Mouse (Mus musculus) liver, embryonic 13.5 days (tissue): ENCODE results near the gene Cd59b. TPM values are rescaled to one million over a fixed set of nuclear protein-coding genes. Genes with fewer than 3 reads are reported as not detected.

Source experiments
- ATAC-seq: fragments of 200-750 bp; cut with Nextera tagmentation; 2 replicates; pipeline ENCODE4 v1.8.0; 2017; ENCODE audit warnings: low read depth, mild to moderate bottlenecking, moderate number of reproducible peaks, moderate library complexity
- DNase-seq: peaks from one replicate; pipeline ENCODE4 v3.0.0; 2022
- H3K27ac ChIP-seq: fragments of 300-500 bp; sonication (generic); 2 replicates; pipeline ENCODE4 v1.5.1; 2015; ENCODE audit warnings: moderate library complexity, mild to moderate bottlenecking, inconsistent platforms
- H3K27me3 ChIP-seq: fragments of 300-500 bp; sonication (generic); 2 replicates; pipeline ENCODE4 v1.6.1; 2015; ENCODE audit warnings: mild to moderate bottlenecking, inconsistent platforms
- H3K36me3 ChIP-seq: fragments of 300-500 bp; sonication (generic); 2 replicates; pipeline ENCODE4 v1.6.1; 2015; ENCODE audit warnings: mild to moderate bottlenecking, inconsistent platforms
- H3K4me1 ChIP-seq: fragments of 300-500 bp; sonication (generic); replicated peaks from 2 replicates; pipeline ENCODE4 v1.6.1; 2015; ENCODE audit warnings: inconsistent platforms
- H3K4me2 ChIP-seq: fragments of 300-500 bp; sonication (generic); 2 replicates; pipeline ENCODE4 v1.6.1; 2015; ENCODE audit warnings: inconsistent platforms, mild to moderate bottlenecking, moderate library complexity
- H3K4me3 ChIP-seq: fragments of 300-500 bp; sonication (generic); replicated peaks from 2 replicates; pipeline ENCODE4 v1.5.1; 2015; ENCODE audit warnings: mild to moderate bottlenecking, inconsistent platforms
- H3K9ac ChIP-seq: fragments of 300-500 bp; sonication (generic); 2 replicates; pipeline ENCODE4 v1.6.1; 2015; ENCODE audit warnings: mild to moderate bottlenecking, inconsistent platforms
- H3K9me3 ChIP-seq: fragments of 300-500 bp; sonication (generic); replicated peaks from 2 replicates; pipeline ENCODE4 v1.6.1; 2016; ENCODE audit warnings: inconsistent platforms
- WGBS: fragments of 180-500 bp; shearing (Covaris S2); methylation state at CpG from one replicate; pipeline ENCODE4 v1.1.7; 2015; ENCODE audit not compliant: insufficient replicate concordance; 5-methylcytosine and 5-hydroxymethylcytosine counted together
- polyA plus RNA-seq: library from polyadenylated mRNA; unstranded; fragments of >200 nt; fragmentation: Nextera tagmentation; extraction: Ambion mirVana; gene quantifications from 2 replicates; pipeline ENCODE4 v1.2.1, GENCODE M21; 2015

Gene Cd59b
- polyA plus RNA-seq, 1 experiment from 2014 or later, result 13.1 TPM

DNA sequence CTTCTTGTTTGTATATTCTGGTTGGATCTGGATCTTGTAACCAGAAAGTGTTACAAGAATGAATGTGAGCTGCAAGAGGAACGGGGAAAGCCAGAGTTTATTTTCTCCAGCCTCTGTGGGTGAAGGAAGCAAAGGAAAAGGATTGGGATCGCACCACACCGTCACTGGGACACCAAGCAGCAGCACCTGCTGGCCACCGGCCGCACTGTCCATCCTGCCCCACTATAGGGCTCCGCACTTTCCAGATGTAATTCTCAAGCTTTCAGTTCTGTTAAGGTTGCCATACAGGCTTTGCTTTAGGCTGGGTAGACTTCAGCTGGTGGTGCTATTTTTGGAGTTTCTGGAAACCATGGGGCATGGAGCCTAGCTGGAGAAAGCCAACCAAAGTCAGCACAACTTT, 50.7 kb downstream of the Cd59b start:
- Histone ChIP-seq H3K9ac (peak overlapping the region; percentile 75), H3K4me2 (no peak overlapping the region), H3K36me3 (peaks cover 14% of the 10 kb centered on the region), H3K4me3 (no peak overlapping the region), H3K27me3 (peaks cover 7% of the 10 kb centered on the region), H3K4me1 (peaks cover 73% of the 10 kb centered on the region), H3K27ac (peak overlapping the region; percentile 100), H3K9me3 (no peaks in the 10 kb centered on the region)
- WGBS, result 83% methylated on average over 6 of the region's 6 CpGs
- ATAC-seq (no peak), DNase-seq (no peak)

DNA sequence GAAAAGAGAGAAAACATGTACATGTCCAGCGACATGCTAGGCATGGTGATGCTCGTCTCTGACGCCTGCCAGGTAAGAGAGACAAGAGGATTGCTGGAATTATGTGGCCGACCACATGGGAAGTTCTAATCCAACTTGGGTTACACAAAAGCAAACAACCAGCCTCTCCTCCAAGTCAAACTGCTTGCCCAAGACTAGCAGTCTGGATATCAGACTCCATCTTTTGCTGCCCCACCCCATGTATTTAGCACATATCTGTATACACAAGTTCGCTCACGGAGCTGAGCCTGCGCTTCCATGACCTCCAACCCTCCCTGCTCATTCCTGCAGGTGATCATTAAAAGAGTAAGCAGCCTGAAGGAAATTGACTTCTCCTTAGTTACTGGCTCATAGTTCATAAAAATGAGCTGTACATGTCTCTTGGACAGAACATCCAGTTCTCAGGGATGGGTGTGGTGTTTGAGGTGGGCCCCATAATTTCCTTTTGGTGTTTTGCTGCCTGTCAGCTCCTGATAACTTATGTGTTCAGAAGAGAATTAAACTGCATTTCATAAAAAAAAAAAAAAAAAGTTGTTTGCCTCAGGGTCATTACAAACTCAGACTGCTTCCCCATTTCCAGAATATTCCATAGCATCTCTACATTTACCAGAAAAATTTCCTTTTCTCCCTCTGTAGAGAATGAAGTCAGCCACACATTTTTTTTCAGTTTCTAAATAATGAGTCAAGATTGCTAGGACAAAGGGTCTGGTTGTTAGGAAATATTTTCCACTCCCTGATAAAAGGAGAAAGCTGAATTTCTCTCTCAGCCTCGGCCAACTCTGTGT, 52.2 kb downstream of the Cd59b start:
- Histone ChIP-seq H3K4me1 (peaks cover 69% of the 10 kb centered on the region), H3K4me2 (peak overlapping the region; percentile 98), H3K27ac (peak overlapping the region; percentile 100), H3K9me3 (no peaks in the 10 kb centered on the region), H3K27me3 (peaks cover 20% of the 10 kb centered on the region), H3K4me3 (peak overlapping the region; percentile 88), H3K9ac (peak overlapping the region; percentile 75), H3K36me3 (peaks cover 12% of the 10 kb centered on the region)
- DNase-seq (peak; percentile 78), ATAC-seq (peak; percentile 71)
- WGBS, result 29% methylated on average over 8 of the region's 8 CpGs

DNA sequence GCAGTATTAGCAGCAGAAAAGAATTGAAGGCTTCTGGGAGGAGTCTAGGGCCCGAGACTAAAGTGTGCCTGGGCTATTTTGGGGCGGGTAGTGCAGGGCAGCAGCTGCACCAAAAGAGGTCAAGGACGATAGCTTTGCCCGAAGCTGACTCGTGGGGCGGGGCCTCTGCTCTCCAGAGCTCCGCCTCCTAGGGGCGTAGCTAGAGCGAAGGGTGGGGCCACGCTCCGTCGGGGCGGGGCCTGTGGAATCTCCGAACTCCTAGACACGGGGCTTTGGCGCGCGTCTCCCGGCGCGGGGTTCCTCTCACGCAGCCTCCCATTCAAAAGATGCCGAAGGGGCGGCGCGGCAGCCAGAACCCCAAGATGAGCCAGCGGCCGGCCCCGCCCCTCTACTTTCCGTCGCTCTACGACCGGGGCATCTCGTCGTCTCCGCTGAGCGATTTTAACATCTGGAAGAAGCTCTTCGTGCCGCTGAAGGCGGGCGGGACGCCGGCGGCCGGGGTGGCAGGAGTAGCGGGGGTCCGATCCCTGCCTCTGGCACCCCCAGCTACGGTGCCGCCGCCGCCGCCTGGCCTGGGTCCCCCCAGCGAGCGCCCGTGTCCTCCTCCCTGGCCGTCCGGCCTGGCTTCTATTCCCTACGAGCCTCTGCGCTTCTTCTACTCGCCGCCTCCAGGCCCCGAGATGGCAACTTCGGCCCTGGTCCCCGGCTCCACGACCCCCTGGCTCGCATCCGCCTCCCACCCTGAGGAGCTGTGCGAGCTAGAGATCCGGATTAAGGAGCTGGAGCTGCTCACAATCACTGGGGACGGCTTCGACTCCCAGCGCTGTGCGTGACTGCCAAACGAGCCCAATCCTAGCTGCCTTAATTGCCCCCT, 53.1 kb downstream of the Cd59b start, which contains the start of gene A930018P22Rik:
Gene A930018P22Rik, plus strand, starts transcription at position 265 of the 874 bp plus-strand sequence.
- peak; percentile 86 for ATAC-seq
- peak within 1 kb of the TSS; percentile 88 for H3K4me3 ChIP-seq
- WGBS, result under 1% methylated on average over 74 of the region's 74 CpGs
- peaks cover 5% of the 10 kb centered on the region for H3K36me3 ChIP-seq
- H3K27me3 ChIP-seq, result peaks cover 26% of the 10 kb centered on the region
- H3K27ac ChIP-seq, result peak within 1 kb of the TSS; percentile 100
- DNase-seq, result peak; percentile 98
- peak within 1 kb of the TSS; percentile 99 for H3K9ac ChIP-seq
- peaks cover 61% of the 10 kb centered on the region for H3K4me1 ChIP-seq
- no peaks in the 10 kb centered on the region for H3K9me3 ChIP-seq
- peak within 1 kb of the TSS; percentile 98 for H3K4me2 ChIP-seq

DNA sequence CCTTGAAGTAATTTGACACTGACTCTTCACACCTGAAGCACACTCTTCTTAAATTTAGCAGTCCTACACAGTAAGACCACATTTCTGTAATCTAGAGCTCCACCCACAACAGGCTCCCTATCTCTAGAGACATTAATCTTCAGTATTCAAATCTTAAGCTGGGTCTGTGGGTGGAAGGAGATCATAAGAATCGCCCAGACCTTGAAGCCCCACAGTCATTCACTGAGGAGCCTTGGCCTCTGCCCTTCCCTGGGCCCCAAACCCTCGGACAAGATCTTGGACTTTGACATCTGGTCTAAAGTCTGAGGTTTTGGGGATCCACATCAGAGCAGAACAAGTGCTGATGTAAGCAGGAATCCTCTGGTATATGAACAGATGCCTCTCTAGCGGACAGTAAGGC, 53.9 kb downstream of the Cd59b start:
- Histone ChIP-seq H3K4me2 (peak overlapping the region; percentile 98), H3K27me3 (peaks cover 34% of the 10 kb centered on the region), H3K4me3 (peak overlapping the region; percentile 88), H3K9ac (peak overlapping the region; percentile 99), H3K4me1 (peaks cover 58% of the 10 kb centered on the region), H3K36me3 (no peaks in the 10 kb centered on the region), H3K27ac (peak overlapping the region; percentile 100), H3K9me3 (no peaks in the 10 kb centered on the region)
- ATAC-seq, result peak; percentile 43
- WGBS, result 26% methylated on average over 3 of the region's 3 CpGs
- DNase-seq, result peak; percentile 54

DNA sequence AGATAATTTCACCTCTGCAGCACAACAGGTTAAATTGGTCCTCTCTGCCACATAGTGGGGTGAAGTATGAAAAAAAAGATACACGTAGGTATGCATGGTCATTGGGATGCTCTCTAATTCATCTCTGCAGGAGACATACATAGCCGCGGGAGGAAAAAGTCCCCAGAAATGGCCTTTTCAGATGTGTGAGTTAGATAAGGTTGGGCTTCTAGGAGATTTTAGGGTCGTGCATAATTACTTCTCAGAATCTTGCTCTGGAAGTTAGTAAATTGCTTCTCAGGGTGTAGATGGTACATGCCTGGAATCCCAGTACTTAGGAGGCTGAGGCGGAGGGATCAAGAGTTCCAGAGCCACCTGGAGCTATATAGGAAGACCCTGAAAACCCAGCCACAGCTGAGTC, 54.4 kb downstream of the Cd59b start:
- H3K27ac ChIP-seq, result peak overlapping the region; percentile 100
- H3K4me2 ChIP-seq, result peak overlapping the region; percentile 98
- 40% methylated on average over 5 of the region's 5 CpGs for WGBS
- DNase-seq (no peak), ATAC-seq (no peak)
- H3K9ac ChIP-seq, result peak overlapping the region; percentile 99
- H3K27me3 ChIP-seq, result peaks cover 39% of the 10 kb centered on the region
- no peaks in the 10 kb centered on the region for H3K9me3 ChIP-seq
- no peaks in the 10 kb centered on the region for H3K36me3 ChIP-seq
- peaks cover 58% of the 10 kb centered on the region for H3K4me1 ChIP-seq
- H3K4me3 ChIP-seq, result peak overlapping the region; percentile 88; the same call in 1 of the 2 replicates

DNA sequence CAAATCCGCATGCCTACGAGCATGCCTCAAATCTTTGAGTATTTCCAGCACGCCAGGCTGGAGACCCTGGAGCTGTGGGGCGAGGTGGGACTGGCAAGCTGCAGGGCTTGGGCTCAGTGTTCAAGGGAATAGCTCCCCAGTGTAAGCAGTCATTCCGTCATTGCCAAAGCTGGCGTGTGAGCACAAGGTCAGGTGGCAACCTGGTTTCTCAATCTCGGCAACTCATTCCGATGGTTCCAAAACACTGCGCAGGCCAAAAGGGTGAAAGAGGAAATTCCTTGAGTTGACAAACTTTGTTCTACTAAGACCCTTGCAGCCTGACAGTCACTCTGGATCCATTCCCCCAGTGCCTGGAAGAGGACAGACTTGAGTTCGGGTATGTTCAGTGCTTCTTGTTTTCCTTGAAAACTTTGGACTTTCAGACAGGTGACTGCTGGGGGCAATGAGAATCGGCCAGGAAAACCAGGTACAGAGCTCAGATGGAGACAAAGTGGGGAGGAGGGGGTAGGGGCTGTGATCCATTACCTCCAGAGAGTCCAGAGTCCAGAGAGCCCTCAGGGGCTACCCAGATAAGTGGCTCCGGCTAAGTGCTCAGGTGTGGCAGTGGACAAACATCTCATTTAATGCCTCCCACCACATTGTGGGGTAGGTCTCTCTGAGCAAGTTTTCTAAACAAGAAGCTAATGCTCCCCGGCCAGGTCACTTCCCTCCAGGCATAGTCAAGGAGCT, 59.3 kb downstream of the Cd59b start:
- WGBS, result 79% methylated on average over 13 of the region's 13 CpGs
- Histone ChIP-seq H3K4me3 (no peak overlapping the region), H3K9ac (peak overlapping the region; percentile 41), H3K27ac (0 out of 2 replicates have a peak overlapping the region, but pooled peaks have one; percentile 93), H3K27me3 (peaks cover 51% of the 10 kb centered on the region), H3K9me3 (no peaks in the 10 kb centered on the region), H3K4me2 (peak overlapping the region; percentile 61), H3K36me3 (no peaks in the 10 kb centered on the region), H3K4me1 (peaks cover 50% of the 10 kb centered on the region)
- DNase-seq (no peak), ATAC-seq (no peak)

DNA sequence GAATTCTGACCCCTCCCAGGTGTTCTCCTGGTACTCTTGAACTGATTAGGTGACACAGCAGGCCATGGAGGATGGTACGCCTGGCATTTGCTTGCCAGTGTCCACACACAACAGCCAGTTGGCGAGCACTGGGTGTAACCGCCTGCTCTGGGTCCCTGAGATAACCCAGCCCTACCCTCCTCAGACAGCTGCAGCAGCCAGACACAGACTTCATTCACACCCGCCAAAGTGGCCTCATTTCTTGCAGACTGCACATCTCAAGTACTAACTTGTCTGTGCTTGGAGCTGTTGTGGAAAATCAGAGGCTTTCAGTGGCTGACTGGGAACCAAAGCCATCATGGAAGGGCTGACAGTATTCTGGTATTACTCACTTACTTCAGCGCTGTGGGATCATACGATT, 60.5 kb downstream of the Cd59b start:
- Histone ChIP-seq H3K4me2 (peak overlapping the region; percentile 61), H3K4me1 (peaks cover 45% of the 10 kb centered on the region), H3K9ac (peak overlapping the region; percentile 57), H3K4me3 (peak overlapping the region; percentile 26), H3K36me3 (no peaks in the 10 kb centered on the region), H3K27me3 (peaks cover 52% of the 10 kb centered on the region), H3K9me3 (no peaks in the 10 kb centered on the region), H3K27ac (peak overlapping the region; percentile 93)
- 35% methylated on average over 6 of the region's 6 CpGs for WGBS
- peak; percentile 71 for DNase-seq
- peak; percentile 100 for ATAC-seq

DNA sequence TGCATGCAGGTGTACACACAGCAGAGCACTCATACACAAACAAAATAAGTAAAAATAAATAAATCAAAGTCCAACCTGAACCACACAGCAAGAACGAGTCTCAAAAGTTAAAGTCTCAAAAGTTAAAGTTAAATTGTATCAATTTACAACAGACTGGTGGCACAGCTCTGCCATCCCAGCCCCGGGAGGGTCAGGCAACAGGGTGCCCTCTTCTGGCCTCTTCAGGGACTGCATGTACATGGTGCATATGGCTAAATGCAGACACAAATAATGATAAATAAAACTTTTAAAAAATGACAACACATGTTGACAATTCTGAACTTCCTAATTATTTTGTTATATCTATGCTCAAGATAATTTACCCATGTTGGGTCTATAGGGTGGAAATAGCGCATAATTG, 61.3 kb downstream of the Cd59b start:
- no peak overlapping the region for H3K4me3 ChIP-seq
- H3K4me1 ChIP-seq, result peaks cover 45% of the 10 kb centered on the region
- peak overlapping the region; percentile 57; the same call in 1 of the 2 replicates for H3K9ac ChIP-seq
- ATAC-seq (no peak), DNase-seq (no peak)
- peak overlapping the region; percentile 61; the same call in 1 of the 2 replicates for H3K4me2 ChIP-seq
- H3K36me3 ChIP-seq, result no peaks in the 10 kb centered on the region
- peaks cover 48% of the 10 kb centered on the region for H3K27me3 ChIP-seq
- 39% methylated on average over 3 of the region's 3 CpGs for WGBS
- peak overlapping the region; percentile 93 for H3K27ac ChIP-seq
- no peaks in the 10 kb centered on the region for H3K9me3 ChIP-seq

DNA sequence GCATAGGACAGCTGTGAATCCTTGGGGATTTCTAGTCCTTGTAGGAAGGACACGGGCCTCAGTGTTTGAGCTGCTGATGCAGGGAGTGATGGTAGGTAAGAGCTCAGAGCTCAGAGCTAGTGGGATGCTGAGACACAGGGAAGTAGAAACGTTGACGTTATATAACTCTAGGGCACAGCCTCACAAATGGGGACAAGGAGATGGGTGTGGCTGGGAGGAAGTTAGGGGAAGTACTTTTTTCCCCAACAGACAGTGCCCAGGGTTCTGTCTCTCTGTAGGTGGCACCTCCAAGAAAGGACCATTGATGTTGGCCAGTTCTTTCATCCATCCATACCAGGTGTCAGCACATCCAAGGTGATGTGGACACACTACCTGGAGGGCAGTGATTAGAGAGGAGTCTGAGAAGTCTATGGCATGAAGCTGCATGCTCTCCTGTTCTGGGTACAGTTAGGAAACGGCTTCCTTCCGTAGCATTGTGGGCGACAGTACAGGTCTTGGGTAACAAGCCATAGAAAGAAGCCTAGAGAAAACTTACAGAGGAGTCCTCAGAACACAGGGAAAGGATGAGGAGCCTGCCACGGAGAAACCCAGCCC, 62.7 kb downstream of the Cd59b start:
- Histone ChIP-seq H3K36me3 (no peaks in the 10 kb centered on the region), H3K4me2 (no peak overlapping the region), H3K9ac (no peak overlapping the region), H3K4me3 (no peak overlapping the region), H3K27me3 (peaks cover 42% of the 10 kb centered on the region), H3K27ac (peak overlapping the region; percentile 24; the same call in 1 of the 2 replicates), H3K9me3 (no peaks in the 10 kb centered on the region), H3K4me1 (peaks cover 45% of the 10 kb centered on the region)
- ATAC-seq, result no peak
- WGBS, result 48% methylated on average over 7 of the region's 7 CpGs
- no peak for DNase-seq

DNA sequence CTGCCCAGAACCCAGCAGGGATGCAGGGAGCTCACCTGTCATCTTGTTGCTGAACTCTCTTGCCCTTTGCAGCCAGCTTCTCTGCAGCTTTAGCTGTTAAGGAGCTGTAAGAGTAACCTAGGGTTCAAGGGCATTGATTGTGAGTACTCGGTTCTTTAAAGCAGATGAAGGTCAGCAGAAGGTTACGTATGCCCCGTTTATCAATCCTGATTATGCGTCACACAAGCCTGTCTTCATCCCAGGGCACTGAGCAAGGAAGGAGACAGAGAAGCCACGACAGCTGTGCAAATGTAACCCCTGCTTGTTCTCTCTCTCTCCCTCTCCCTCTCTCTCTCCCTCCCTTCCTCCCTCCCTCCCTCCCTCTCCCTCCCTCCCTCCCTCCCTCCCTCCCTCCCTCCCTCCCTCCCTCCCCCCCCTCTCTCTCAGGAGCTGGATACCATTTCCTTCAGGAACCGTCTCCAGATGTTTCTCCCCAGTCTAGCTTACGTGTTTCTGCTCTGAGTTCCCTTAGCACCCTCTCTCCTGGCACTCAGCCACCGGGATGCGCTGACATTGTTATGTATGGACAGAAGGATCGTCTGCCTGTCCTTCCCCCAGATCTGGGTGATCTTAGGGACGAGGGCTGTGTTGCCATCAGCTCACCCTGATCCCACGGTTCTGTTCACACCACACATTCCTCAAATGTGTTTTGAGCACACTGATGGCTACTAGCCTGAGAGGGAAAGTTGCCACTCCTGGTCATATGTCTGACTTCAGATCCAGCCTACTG, 63.6 kb downstream of the Cd59b start:
- Histone ChIP-seq H3K9me3 (no peaks in the 10 kb centered on the region), H3K27ac (no peak overlapping the region), H3K4me2 (no peak overlapping the region), H3K4me1 (peaks cover 45% of the 10 kb centered on the region), H3K27me3 (peaks cover 35% of the 10 kb centered on the region), H3K9ac (no peak overlapping the region), H3K4me3 (no peak overlapping the region), H3K36me3 (no peaks in the 10 kb centered on the region)
- WGBS, result 36% methylated on average over 12 of the region's 12 CpGs
- no peak for DNase-seq
- no peak for ATAC-seq
